Mouse (Mus musculus) right cerebral cortex, postnatal 10 days (tissue): Measurements from ENCODE around the gene Ifna16.

Source experiments
- DNase-seq, 2 experiments: peaks; one replicate each; pipeline ENCODE4 v3.0.0; 2021; ENCODE audit warnings: low spot score in 2 of 2

Gene Ifna16

GRCm38 (mm10) chr4:88642526-88642925 is 34.2 kb downstream of the Ifna16 start:
- DNase-seq: no peak

GRCm38 (mm10) chr4:88641077-88641831 is 35.5 kb downstream of the Ifna16 start:
- DNase-seq: peak; percentile 86 to 94

- DNase-seq: no peak
Measured at GRCm38 (mm10) chr4:88640704-88641076, 36.0 kb downstream of the Ifna16 start.

GRCm38 (mm10) chr4:88634311-88634710 is 42.4 kb downstream of the Ifna16 start, which contains the start of gene C87499:
Gene C87499 (minus strand): TSS chr4:88634411.
- no peak for DNase-seq
